Mouse (Mus musculus) spleen, adult 2 months (tissue): ENCODE data around the gene Trim2.

Experiments used
- CTCF ChIP-seq: fragments of 200-500 bp; IDR thresholded peaks from 2 replicates; pipeline ENCODE4 v1.5.1; 2011; ENCODE audit warnings: mild to moderate bottlenecking, inconsistent platforms; ENCODE audit not compliant: insufficient read depth, insufficient read length, insufficient replicate concordance; ENCODE audit errors: extremely low read depth
- POLR2A ChIP-seq: fragments of 200-500 bp; IDR thresholded peaks from 2 replicates; pipeline ENCODE4 v1.6.1; 2011; ENCODE audit warnings: low read depth, low read length, inconsistent platforms

DNA sequence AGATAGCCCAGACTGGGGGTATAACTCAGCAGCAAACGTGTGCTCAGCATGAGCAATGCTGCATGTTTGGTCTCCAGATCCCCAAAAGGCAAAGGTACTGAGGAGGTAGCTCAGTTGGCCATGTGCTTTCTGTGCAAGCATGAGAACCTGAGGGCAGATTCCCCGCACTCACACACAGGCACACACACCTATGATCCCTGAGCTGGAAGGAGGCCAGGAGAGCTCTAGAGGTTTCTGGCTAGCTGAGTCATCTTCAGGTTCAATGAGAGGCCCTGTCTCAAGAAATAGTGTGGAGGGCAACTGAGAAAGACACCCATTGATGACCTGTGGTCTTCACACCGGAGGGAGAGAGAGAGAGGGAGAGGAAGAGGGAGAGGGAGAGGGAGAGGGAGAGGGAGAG lies 19.4 kb downstream of the Trim2 start:
- no peak for TF ChIP-seq CTCF
- no peak for TF ChIP-seq POLR2A
